Mouse (Mus musculus) midbrain, embryonic 15.5 days (tissue): ENCODE measurements at regions not wholly inside any gene's neighbourhood (a gene's known extent, or its start where the extent isn't known, plus 50 kb on each side); places are given as distances from the start of the nearest gene placed in this dataset.

ENCODE experiments used
- ATAC-seq: fragments of 200-750 bp; cut with Nextera tagmentation; replicated peaks from 2 replicates; pipeline ENCODE4 v1.8.0; 2017; ENCODE audit warnings: moderate TSS enrichment
- H3K27ac ChIP-seq: fragments of 300-500 bp; sonication (generic); 2 replicates; pipeline ENCODE4 v1.5.1; 2015; ENCODE audit warnings: mild to moderate bottlenecking, inconsistent platforms
- H3K27me3 ChIP-seq: fragments of 300-500 bp; sonication (generic); replicated peaks from 2 replicates; pipeline ENCODE4 v1.6.1; 2015; ENCODE audit warnings: inconsistent platforms
- H3K36me3 ChIP-seq: fragments of 300-500 bp; sonication (generic); replicated peaks from 2 replicates; pipeline ENCODE4 v1.6.1; 2015; ENCODE audit warnings: inconsistent platforms
- H3K4me1 ChIP-seq: fragments of 300-500 bp; sonication (generic); 2 replicates; pipeline ENCODE4 v1.6.1; 2015; ENCODE audit warnings: inconsistent platforms
- H3K4me2 ChIP-seq: fragments of 300-500 bp; sonication (generic); 2 replicates; pipeline ENCODE4 v1.6.1; 2015; ENCODE audit warnings: inconsistent platforms, mild to moderate bottlenecking, moderate library complexity
- H3K4me3 ChIP-seq: fragments of 300-500 bp; sonication (generic); 2 replicates; pipeline ENCODE4 v1.5.1; 2015; ENCODE audit warnings: mild to moderate bottlenecking, inconsistent platforms
- H3K9ac ChIP-seq: fragments of 300-500 bp; sonication (generic); 2 replicates; pipeline ENCODE4 v1.6.1; 2015; ENCODE audit warnings: mild to moderate bottlenecking, inconsistent platforms
- H3K9me3 ChIP-seq: fragments of 300-500 bp; sonication (generic); 2 replicates; pipeline ENCODE4 v1.6.1; 2016; ENCODE audit warnings: inconsistent platforms
- WGBS: fragments of 180-500 bp; shearing (Covaris S2); methylation state at CpG from one replicate; pipeline ENCODE4 v1.1.7; 2015; ENCODE audit warnings: mixed read lengths; 5-methylcytosine and 5-hydroxymethylcytosine counted together

- H3K27ac ChIP-seq: no peak overlapping the region
- ATAC-seq: no peak
- no peak overlapping the region for H3K4me2 ChIP-seq
- no peaks in the 10 kb centered on the region for H3K27me3 ChIP-seq
- WGBS: 89% methylated on average over 1 of the region's 1 CpGs
- no peak overlapping the region for H3K4me3 ChIP-seq
- no peak overlapping the region for H3K9ac ChIP-seq
- H3K4me1 ChIP-seq: no peaks in the 10 kb centered on the region
- no peaks in the 10 kb centered on the region for H3K9me3 ChIP-seq
- no peaks in the 10 kb centered on the region for H3K36me3 ChIP-seq
Measured at GRCm38 (mm10) chr8:126231801-126232200, 66.6 kb upstream of the Slc35f3 start.

GRCm38 (mm10) chr8:126232521-126232920 lies 65.8 kb upstream of the Slc35f3 start:
- Histone ChIP-seq H3K27ac (no peak overlapping the region), H3K36me3 (no peaks in the 10 kb centered on the region), H3K4me3 (no peak overlapping the region), H3K27me3 (no peaks in the 10 kb centered on the region), H3K9me3 (no peaks in the 10 kb centered on the region), H3K4me2 (no peak overlapping the region), H3K4me1 (no peaks in the 10 kb centered on the region), H3K9ac (no peak overlapping the region)
- ATAC-seq: no peak
- WGBS: 33% methylated on average over 7 of the region's 7 CpGs

GRCm38 (mm10) chr8:126239684-126240083 lies 58.7 kb upstream of the Slc35f3 start:
- Histone ChIP-seq H3K27ac (no peak overlapping the region), H3K9me3 (no peaks in the 10 kb centered on the region), H3K4me1 (no peaks in the 10 kb centered on the region), H3K27me3 (no peaks in the 10 kb centered on the region), H3K4me3 (no peak overlapping the region), H3K36me3 (no peaks in the 10 kb centered on the region), H3K4me2 (no peak overlapping the region), H3K9ac (no peak overlapping the region)
- no peak for ATAC-seq

GRCm38 (mm10) chr8:126244321-126244720 lies 54.0 kb upstream of the Slc35f3 start:
- WGBS: 61% methylated on average over 4 of the region's 4 CpGs
- H3K9ac ChIP-seq: no peak overlapping the region
- no peak for ATAC-seq
- H3K9me3 ChIP-seq: no peaks in the 10 kb centered on the region
- H3K4me3 ChIP-seq: no peak overlapping the region
- no peak overlapping the region for H3K4me2 ChIP-seq
- no peak overlapping the region for H3K27ac ChIP-seq
- H3K36me3 ChIP-seq: no peaks in the 10 kb centered on the region
- H3K27me3 ChIP-seq: no peaks in the 10 kb centered on the region
- no peaks in the 10 kb centered on the region for H3K4me1 ChIP-seq
